ENCODE assay signal across 30 mouse cellular contexts in the genomic region with DNA sequence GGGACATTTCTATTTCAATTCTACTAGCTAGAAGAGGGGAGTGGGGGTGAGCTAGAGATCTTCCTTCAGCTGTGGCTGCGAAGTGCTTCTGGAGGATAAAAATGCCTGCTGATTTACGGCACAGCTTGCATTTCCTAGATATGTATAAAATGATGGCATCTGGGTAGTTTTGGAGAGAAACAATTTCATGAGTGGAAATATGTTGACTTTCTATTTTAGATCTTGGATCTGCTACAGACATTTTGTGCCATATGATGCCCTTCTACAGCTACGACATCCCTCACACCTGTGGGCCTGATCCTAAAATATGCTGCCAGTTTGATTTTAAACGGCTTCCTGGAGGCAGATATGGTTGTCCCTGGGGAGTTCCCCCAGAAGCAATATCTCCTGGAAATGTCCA.
DNase-seq lines count a peak whose midpoint lies in the region; ATAC-seq lines count a peak whose summit lies in the region.
"Had no signal": no experiment of that assay in that cellular context is flagged by ENCODE, and none has a peak within 500 bp of the region (broad histone marks: within the 10 kb centered on the region; RNA-seq: fewer than 3 reads in every experiment).

No protein-coding gene starts in this region.

- no peak for DNase-seq in forebrain, embryonic 14.5 days (ENCODE audit: low spot score)
- peak; percentile 3 for DNase-seq in layer of hippocampus, adult 9-10 months (ENCODE audit: low spot score)
- DNase-seq in layer of hippocampus, postnatal 10 days (ENCODE audit: low spot score in 2 of 2) = no peak
- DNase-seq in brain, adult 2 months (ENCODE audit: low read depth, low spot score) = peak; percentile 77
- peak; percentile 19 to 57 for DNase-seq in left cerebral cortex, postnatal 14 days (ENCODE audit: low spot score in 2 of 2)
- no peak for DNase-seq in kidney, postnatal 36 days
- DNase-seq: adrenal gland, postnatal 14 days; cerebellum, adult 11-12 months; cerebellum, postnatal 25 days; gastrocnemius, postnatal 36 days; heart, adult 2 months; heart, postnatal 14 days; kidney, adult 11 months; kidney, postnatal 4 days; liver; liver, postnatal 0 days; right cerebral cortex, postnatal 4 days; thymus, adult 2 months; thymus, postnatal 4 days had no signal

- no peaks in the 10 kb centered on the region for H3K9me3 ChIP-seq in forebrain, embryonic 15.5 days
- H3K9me3 ChIP-seq in forebrain, embryonic 14.5 days (replicated peaks; ENCODE audit: control insufficient read depth, low read length) = no peaks in the 10 kb centered on the region
- H3K9me3 ChIP-seq: embryonic facial prominence, embryonic 12.5 days; forebrain, embryonic 12.5 days; heart, embryonic 13.5 days; hindbrain, embryonic 13.5 days; kidney, embryonic 15.5 days; limb, embryonic 10.5 days; midbrain, embryonic 13.5 days; stomach, embryonic 15.5 days had no signal

- H3K27ac ChIP-seq in forebrain, embryonic 15.5 days (replicated peaks) = 0 out of 2 replicates have a peak overlapping the region, but pooled peaks have one; percentile 23
- no peak overlapping the region for H3K27ac ChIP-seq in forebrain, embryonic 14.5 days (ENCODE audit: low read depth, low read length)
- H3K27ac ChIP-seq: embryonic facial prominence, embryonic 12.5 days; forebrain, embryonic 12.5 days; heart, adult 2 months; heart, embryonic 13.5 days; hindbrain, embryonic 13.5 days; kidney, embryonic 15.5 days; limb, embryonic 10.5 days; midbrain, embryonic 13.5 days; stomach, embryonic 15.5 days had no signal

- peaks cover 4% of the 10 kb centered on the region for H3K4me1 ChIP-seq in forebrain, embryonic 15.5 days
- no peaks in the 10 kb centered on the region for H3K4me1 ChIP-seq in forebrain, embryonic 14.5 days (ENCODE audit: control insufficient read depth, insufficient read depth, low read length)
- H3K4me1 ChIP-seq: embryonic facial prominence, embryonic 12.5 days; forebrain, embryonic 12.5 days; heart, embryonic 13.5 days; hindbrain, embryonic 13.5 days; kidney, embryonic 15.5 days; limb, embryonic 10.5 days; midbrain, embryonic 13.5 days; stomach, embryonic 15.5 days had no signal

- no peaks in the 10 kb centered on the region for H3K27me3 ChIP-seq in forebrain, embryonic 15.5 days
- no peaks in the 10 kb centered on the region for H3K27me3 ChIP-seq in forebrain, embryonic 14.5 days (replicated peaks; ENCODE audit: control insufficient read depth, insufficient read depth, low read length)
- H3K27me3 ChIP-seq: embryonic facial prominence, embryonic 12.5 days; forebrain, embryonic 12.5 days; heart, embryonic 13.5 days; hindbrain, embryonic 13.5 days; kidney, embryonic 15.5 days; midbrain, embryonic 13.5 days; stomach, embryonic 15.5 days had no signal

- H3K9ac ChIP-seq in forebrain, embryonic 15.5 days (replicated peaks) = no peak overlapping the region
- H3K9ac ChIP-seq in forebrain, embryonic 14.5 days (ENCODE audit: low read length) = no peak overlapping the region
- H3K9ac ChIP-seq: embryonic facial prominence, embryonic 12.5 days; forebrain, embryonic 12.5 days; heart, embryonic 13.5 days; hindbrain, embryonic 13.5 days; kidney, embryonic 15.5 days; liver, postnatal 0 days; midbrain, embryonic 13.5 days; stomach, embryonic 15.5 days had no signal

- H3K4me3 ChIP-seq in forebrain, embryonic 15.5 days = no peak overlapping the region
- H3K4me3 ChIP-seq in forebrain, embryonic 14.5 days (ENCODE audit: low read depth, low read length) = no peak overlapping the region
- H3K4me3 ChIP-seq: embryonic facial prominence, embryonic 12.5 days; forebrain, embryonic 12.5 days; heart, adult 2 months; heart, embryonic 13.5 days; hindbrain, embryonic 13.5 days; kidney, embryonic 15.5 days; limb, embryonic 10.5 days; midbrain, embryonic 13.5 days; stomach, embryonic 15.5 days had no signal

- no peak for ATAC-seq in forebrain, embryonic 15.5 days (replicated peaks)
- no peak for ATAC-seq in forebrain, embryonic 14.5 days
- ATAC-seq: CD4-positive, CD25-positive, alpha-beta regulatory T cell, adult 4 months; liver, postnatal 0 days; lung, postnatal 0 days; midbrain, embryonic 13.5 days had no signal

- H3K36me3 ChIP-seq in forebrain, embryonic 15.5 days = 0 out of 2 replicates have a peak, but pooled peaks cover 5% of the 10 kb centered on the region
- H3K36me3 ChIP-seq in forebrain, embryonic 14.5 days (ENCODE audit: control insufficient read depth, insufficient read depth, low read length) = peaks cover 11% of the 10 kb centered on the region

- WGBS in forebrain, embryonic 15.5 days = 76% methylated on average over 4 of the region's 4 CpGs
- WGBS in forebrain, embryonic 14.5 days = 87% methylated on average over 4 of the region's 4 CpGs

- intact Hi-C loops in left cerebral cortex, postnatal 14 days (cut with DNase I) = no loop called here

- H3K4me2 ChIP-seq in forebrain, embryonic 15.5 days (replicated peaks) = no peak overlapping the region
- no peak overlapping the region for H3K4me2 ChIP-seq in forebrain, embryonic 14.5 days (ENCODE audit: low read length)
- H3K4me2 ChIP-seq: embryonic facial prominence, embryonic 12.5 days; forebrain, embryonic 12.5 days; heart, embryonic 13.5 days; hindbrain, embryonic 13.5 days; kidney, embryonic 15.5 days; midbrain, embryonic 13.5 days; stomach, embryonic 15.5 days had no signal

Comparison
In these comparisons a context has a peak if more than half of its experiments do, and no peak if none do; other contexts are left out.
1. DNase-seq: peak in layer of hippocampus, adult 9-10 months (single experiment), brain, adult 2 months (single experiment) and left cerebral cortex, postnatal 14 days (2 of 2); none in forebrain, embryonic 14.5 days (single experiment), layer of hippocampus, postnatal 10 days (0 of 2) and kidney, postnatal 36 days (0 of 2).